Mouse (Mus musculus) erythroblast, embryonic 14.5 days (primary cell): ENCODE measurements around the gene Mmp15. TPM values are rescaled to one million over a fixed set of nuclear protein-coding genes. Genes with fewer than 3 reads are reported as not detected.
"Not testable (repeated sequence)": the region's sequence is repeated elsewhere in the genome, so short reads cannot be mapped to it uniquely, and the experiment has no call there.

Experiments
- H3K27me3 ChIP-seq: 2 replicates; pipeline ENCODE4 v1.6.1; 2012; ENCODE audit warnings: inconsistent platforms; ENCODE audit not compliant: control insufficient read depth
- H3K36me3 ChIP-seq: 2 replicates; pipeline ENCODE4 v1.6.1; 2012; ENCODE audit warnings: mild to moderate bottlenecking, inconsistent platforms; ENCODE audit not compliant: control insufficient read depth
- H3K4me1 ChIP-seq: 2 replicates; pipeline ENCODE4 v1.6.1; 2012; ENCODE audit warnings: inconsistent platforms; ENCODE audit not compliant: control insufficient read depth
- H3K4me3 ChIP-seq: replicated peaks from 2 replicates; pipeline ENCODE3; 2012; ENCODE audit warnings: moderate library complexity, mild to moderate bottlenecking, inconsistent platforms
- H3K9me3 ChIP-seq: 2 replicates; pipeline ENCODE4 v1.6.1; 2012; ENCODE audit warnings: low read length, inconsistent platforms, mixed read lengths; ENCODE audit not compliant: control insufficient read depth
- GATA1 ChIP-seq: IDR thresholded peaks from 2 replicates; pipeline ENCODE4 v1.6.1; 2012; ENCODE audit warnings: low read length, inconsistent platforms, mixed read lengths
- TAL1 ChIP-seq: IDR thresholded peaks from 3 replicates; pipeline ENCODE4 v1.6.1; 2012; ENCODE audit warnings: low read length, inconsistent platforms, mixed read lengths
- polyA plus RNA-seq: library from polyadenylated mRNA; stranded (reverse); fragments of >175 nt; gene quantifications from 2 replicates; pipeline ENCODE4 v1.2.3, GENCODE M21; 2012

Mmp15 gene
- polyA plus RNA-seq, 1 experiment = 0.01 TPM

DNA sequence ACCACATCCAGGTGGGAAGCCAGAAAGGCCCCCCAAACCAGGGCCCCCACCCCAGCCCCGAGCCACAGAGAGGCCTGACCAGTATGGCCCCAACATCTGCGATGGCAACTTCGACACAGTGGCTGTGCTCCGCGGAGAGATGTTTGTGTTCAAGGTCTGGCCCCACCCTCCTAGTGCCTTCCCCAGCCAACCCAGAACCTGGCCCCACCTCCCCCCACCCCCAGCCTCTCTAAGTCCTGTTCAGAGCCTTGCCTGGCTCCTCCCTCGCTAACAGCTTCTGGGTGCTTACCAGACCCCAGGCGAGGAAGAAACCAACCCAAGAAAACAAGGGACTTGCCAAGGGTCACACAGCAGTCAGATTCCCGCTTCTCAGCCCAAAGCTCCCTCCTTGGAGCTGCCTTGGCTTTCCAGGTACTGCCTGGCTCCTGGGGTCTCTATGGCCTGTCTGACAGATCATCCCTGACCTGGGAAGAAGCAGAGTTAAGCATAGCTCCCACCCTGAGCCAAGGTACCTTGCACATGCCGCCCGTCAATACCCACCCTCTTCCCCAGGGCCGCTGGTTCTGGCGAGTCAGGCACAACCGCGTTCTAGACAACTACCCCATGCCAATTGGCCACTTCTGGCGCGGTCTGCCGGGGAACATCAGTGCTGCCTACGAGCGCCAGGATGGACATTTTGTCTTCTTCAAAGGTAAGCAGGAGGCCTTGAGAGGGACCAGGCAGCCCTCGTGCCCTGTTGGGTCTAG lies 17.7 kb downstream of the Mmp15 start:
- no peaks in the 10 kb centered on the region for H3K9me3 ChIP-seq
- no peak overlapping the region for H3K4me3 ChIP-seq
- H3K36me3 ChIP-seq = no peaks in the 10 kb centered on the region; the same call in 1 of the 2 replicates
- TF ChIP-seq GATA1 (no peak), TAL1 (no peak)
- H3K27me3 ChIP-seq = no peaks in the 10 kb centered on the region
- H3K4me1 ChIP-seq = peaks cover 13% of the 10 kb centered on the region

DNA sequence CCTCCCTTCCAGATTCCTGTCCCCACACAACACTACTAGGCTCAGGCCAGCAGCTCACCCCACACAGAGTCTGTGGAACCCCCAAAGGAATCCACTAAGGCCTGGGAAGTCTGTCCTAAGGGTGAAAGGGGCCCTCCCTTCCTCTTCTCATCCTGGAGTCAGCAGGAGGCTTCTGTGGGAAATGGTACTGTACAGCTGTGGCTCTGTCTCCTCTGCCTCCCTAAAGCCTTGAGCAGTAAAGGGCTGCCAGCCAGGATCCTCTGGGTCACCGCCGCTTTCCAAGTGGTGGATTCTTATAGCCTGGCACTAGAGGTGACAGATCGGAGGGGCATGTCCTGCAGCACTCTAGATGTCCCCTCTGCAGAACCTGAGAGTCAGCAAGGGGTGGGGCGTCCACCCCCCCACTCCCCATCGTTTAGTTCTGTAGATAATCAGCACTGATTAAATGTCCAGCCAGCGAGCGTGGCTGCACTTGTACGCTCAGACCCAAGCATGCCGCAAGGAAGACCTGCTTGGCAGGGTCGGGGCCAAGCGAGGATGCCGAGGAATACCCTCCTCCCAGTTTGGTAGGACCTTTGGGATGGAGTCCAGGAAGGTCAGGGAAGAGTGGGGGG lies 21.4 kb downstream of the Mmp15 start:
- Histone ChIP-seq H3K9me3 (no peaks in the 10 kb centered on the region), H3K4me1 (peaks cover 2% of the 10 kb centered on the region; the same call in 1 of the 2 replicates), H3K27me3 (no peaks in the 10 kb centered on the region), H3K36me3 (no peaks in the 10 kb centered on the region; the same call in 1 of the 2 replicates), H3K4me3 (no peak overlapping the region)
- no peak for TF ChIP-seq TAL1
- no peak for TF ChIP-seq GATA1

DNA sequence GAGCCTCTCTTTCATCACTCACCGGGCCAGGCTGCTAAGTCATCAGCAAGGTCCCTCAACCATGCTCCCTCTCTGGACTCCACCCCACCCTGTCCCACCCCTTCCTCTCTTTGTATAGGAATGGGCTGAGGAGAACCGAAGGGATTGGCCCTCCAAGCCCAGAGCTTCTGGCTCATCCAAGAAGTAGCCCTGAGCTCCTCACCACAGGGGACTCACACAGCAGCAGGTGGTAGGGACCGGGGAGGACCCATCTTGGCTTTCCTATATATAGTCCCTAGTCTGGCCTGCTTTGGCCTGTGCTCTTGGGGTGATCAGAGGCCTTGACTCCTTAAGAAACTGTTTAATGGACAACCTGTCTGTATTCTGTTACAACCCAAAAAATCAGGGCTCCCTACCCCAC lies 22.4 kb downstream of the Mmp15 start:
- H3K4me1 ChIP-seq = peaks cover under 1% of the 10 kb centered on the region; the same call in 1 of the 2 replicates
- 0 out of 2 replicates have a peak, but pooled peaks cover 3% of the 10 kb centered on the region for H3K9me3 ChIP-seq
- TF ChIP-seq GATA1 (no peak), TAL1 (no peak)
- no peak overlapping the region for H3K4me3 ChIP-seq
- H3K27me3 ChIP-seq = no peaks in the 10 kb centered on the region
- no peaks in the 10 kb centered on the region; the same call in 1 of the 2 replicates for H3K36me3 ChIP-seq

DNA sequence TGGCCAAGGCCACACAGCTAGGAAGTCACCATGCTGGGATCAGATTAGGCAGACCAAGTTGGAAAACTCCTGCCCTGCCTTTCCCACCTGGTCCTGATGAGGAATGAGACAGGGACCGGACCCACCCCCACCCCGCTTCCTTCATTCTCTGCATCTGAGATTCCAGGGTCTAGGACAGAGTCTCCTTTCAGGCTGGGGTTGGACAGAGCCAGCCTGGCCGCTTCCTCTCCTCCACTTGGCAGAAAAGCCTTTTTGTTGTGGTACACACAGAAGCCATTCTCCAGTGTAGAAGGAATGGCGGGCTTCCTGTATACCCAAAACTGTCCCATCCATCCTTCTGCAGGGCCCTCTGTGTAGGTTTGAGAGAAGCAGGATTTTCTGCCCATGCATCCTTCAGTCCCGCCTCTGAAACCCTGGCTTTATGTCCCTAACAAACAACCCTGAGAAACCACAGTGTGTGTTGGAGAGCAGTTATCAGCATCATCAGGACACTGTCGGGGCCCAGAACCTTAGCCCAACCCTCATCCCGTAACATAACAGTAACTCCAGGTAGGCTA lies 23.4 kb downstream of the Mmp15 start:
- Histone ChIP-seq H3K4me1 (no peaks in the 10 kb centered on the region), H3K4me3 (no peak overlapping the region), H3K36me3 (no peaks in the 10 kb centered on the region; the same call in 1 of the 2 replicates), H3K9me3 (0 out of 2 replicates have a peak, but pooled peaks cover 3% of the 10 kb centered on the region), H3K27me3 (no peaks in the 10 kb centered on the region)
- TF ChIP-seq GATA1 = no peak
- no peak for TF ChIP-seq TAL1

DNA sequence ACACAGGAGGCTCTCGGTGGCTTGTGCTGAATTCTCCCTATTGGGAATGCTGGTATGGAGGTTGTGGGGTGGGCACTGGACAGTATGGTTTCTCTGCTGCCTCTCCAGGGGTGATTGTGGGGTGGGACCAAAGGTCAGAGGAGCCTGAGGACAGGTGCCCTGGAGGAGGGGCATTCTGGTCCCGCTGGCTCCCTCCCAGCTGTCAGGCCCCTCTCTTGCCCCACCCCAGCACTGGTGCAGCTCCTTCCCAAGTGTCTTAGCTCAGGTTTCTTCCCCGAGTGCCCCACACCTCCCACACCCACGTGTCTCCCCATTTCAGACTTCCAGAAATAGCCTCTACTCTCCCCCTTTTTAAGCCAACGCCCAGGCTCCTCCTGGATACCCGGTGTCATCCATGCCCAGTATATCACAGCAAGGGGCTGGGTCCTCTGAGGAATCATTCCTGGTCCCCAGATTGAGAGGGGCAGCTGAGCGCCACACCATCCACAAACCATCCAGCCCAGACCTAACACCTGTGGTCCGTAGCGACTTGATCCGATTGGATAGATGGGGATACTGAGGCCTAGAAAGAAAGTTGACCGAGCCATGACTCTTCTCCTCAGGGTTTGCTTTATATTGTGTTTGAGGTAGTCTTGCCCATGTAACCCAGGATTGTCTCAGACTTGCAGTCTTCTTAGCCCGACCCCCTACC lies 24.4 kb downstream of the Mmp15 start:
- no peak for TF ChIP-seq GATA1
- TF ChIP-seq TAL1 = no peak
- Histone ChIP-seq H3K9me3 (0 out of 2 replicates have a peak, but pooled peaks cover 3% of the 10 kb centered on the region), H3K27me3 (no peaks in the 10 kb centered on the region), H3K36me3 (no peaks in the 10 kb centered on the region; the same call in 1 of the 2 replicates), H3K4me3 (no peak overlapping the region), H3K4me1 (no peaks in the 10 kb centered on the region)

DNA sequence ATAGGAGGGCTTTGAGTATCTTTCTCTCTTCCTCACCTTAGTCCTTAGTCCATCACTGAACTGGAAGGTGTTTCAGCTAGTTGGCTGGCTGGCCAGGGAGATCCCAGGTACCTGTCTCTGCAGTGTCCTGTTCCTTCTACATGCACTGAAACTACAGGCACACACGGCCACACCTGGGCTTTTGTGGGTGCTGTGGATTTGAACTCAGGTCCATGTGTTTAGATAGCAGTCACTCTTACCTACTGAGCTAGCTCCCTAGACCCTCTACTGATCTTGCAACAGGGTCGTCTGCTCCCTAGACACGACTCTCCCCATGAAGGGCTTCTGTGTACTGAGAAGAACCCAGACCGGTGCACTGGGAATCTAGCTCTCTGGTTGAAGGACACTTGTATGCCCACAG lies 25.0 kb downstream of the Mmp15 start:
- no peak overlapping the region for H3K4me3 ChIP-seq
- no peaks in the 10 kb centered on the region for H3K4me1 ChIP-seq
- H3K9me3 ChIP-seq = 0 out of 2 replicates have a peak, but pooled peaks cover 3% of the 10 kb centered on the region
- TF ChIP-seq GATA1 = no peak
- no peak for TF ChIP-seq TAL1
- no peaks in the 10 kb centered on the region for H3K27me3 ChIP-seq
- no peaks in the 10 kb centered on the region; the same call in 1 of the 2 replicates for H3K36me3 ChIP-seq

DNA sequence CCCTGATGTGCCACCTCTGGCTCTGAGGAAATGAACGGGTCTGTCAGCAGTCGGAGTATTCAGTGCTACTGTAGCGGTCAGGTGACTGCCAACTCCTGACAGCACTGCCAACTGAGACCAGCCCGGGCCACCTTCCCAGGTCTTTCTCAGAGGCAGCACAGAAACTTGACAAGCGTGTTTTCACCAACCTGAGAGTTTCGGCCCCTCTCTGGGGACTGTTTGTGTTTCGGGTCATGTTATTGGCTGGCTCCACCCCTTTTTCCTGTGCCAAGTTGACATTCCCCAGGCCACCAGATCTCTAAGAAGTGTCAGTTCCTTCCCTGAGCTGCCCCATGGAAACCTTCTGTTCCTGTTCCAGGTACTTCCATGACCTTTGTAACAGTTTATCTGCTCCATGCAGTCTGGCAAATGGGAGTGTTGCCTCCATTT lies 25.8 kb downstream of the Mmp15 start:
- TF ChIP-seq GATA1 (no peak), TAL1 (no peak)

DNA sequence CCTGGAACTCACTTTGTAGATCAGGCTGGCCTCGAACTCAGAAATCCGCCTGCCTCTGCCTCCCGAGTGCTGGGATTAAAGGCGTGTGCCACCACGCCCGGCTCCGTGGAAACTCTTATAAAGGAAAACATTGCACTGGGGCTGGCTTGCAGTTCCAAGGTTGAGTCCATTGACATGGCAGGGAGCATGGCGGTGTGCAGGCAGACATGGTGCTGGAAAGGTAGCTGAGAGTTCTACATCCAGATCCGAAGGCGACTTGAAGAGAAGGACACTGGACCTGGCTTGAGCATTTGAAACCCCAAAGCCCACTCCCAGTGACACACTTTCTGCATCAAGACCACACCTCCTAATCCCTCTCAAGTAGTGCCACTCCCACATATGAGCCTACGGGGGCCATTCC lies 26.9 kb downstream of the Mmp15 start:
- not testable (repeated sequence) for H3K36me3 ChIP-seq, H3K9me3 ChIP-seq, H3K27me3 ChIP-seq, H3K4me3 ChIP-seq, H3K4me1 ChIP-seq

More for the DNA sequence above, 25.8 kb downstream of the Mmp15 start:
- no peaks in the 10 kb centered on the region for H3K4me1 ChIP-seq
- H3K4me3 ChIP-seq = no peak overlapping the region
- H3K27me3 ChIP-seq = no peaks in the 10 kb centered on the region
- H3K36me3 ChIP-seq = no peaks in the 10 kb centered on the region
- H3K9me3 ChIP-seq = 0 out of 2 replicates have a peak, but pooled peaks cover 3% of the 10 kb centered on the region

DNA sequence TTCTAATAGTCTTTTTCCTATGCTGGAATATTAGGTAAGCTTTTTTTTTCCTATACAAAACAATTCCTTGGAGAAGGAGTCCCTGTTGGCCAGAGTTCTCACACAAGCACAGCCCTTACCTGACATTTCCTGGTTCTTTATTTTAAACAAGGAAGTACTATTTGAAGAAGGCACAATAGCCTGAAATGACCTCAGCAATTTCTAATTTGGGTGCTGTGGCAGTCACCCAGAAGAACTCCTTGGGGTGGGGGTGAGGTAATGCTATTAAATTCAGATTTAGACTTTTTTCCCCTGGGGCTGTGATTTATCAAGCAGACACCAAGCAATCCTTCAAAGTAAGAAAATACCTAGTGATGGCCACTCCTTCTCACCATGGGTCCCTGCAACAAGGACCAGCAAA lies 28.9 kb downstream of the Mmp15 start:
- Histone ChIP-seq H3K9me3 (0 out of 2 replicates have a peak, but pooled peaks cover 3% of the 10 kb centered on the region), H3K4me1 (no peaks in the 10 kb centered on the region), H3K36me3 (no peaks in the 10 kb centered on the region), H3K4me3 (no peak overlapping the region), H3K27me3 (no peaks in the 10 kb centered on the region)
- TF ChIP-seq TAL1 = no peak
- no peak for TF ChIP-seq GATA1
